Mouse (Mus musculus): ENCODE measurements around the gene Stx16.

GRCm38 (mm10) chr2:174126522-174127375 is 50.6 kb downstream of the Stx16 start:
- TF ChIP-seq CTCF (IDR thresholded peaks at IDR 0.05 in 2 of 3, conservative IDR thresholded peaks at IDR 0.05 in 1 of 3; ENCODE audit: control insufficient read depth in 1 of 3, insufficient read depth in 1 of 3, low read depth in 2 of 3, low read length in 3 of 3, poor library complexity in 1 of 3, severe bottlenecking in 1 of 3) (no peak), E2F4 (IDR thresholded peaks at IDR 0.05; ENCODE audit: borderline replicate concordance, low read depth, low read length) (no peak), NRF1 (IDR thresholded peaks at IDR 0.05; ENCODE audit: insufficient read depth, low read depth, low read length, poor library complexity, severe bottlenecking) (no peak), USF2 (IDR thresholded peaks at IDR 0.05; ENCODE audit: borderline replicate concordance in 1 of 2, insufficient read depth in 1 of 2, low read depth in 1 of 2, low read length in 2 of 2) (no peak), NELFE (IDR thresholded peaks at IDR 0.05; ENCODE audit: low read depth, low read length) (no peak), GATA1 (IDR thresholded peaks at IDR 0.05; ENCODE audit: low read depth, low read length) (no peak), POLR2A (IDR thresholded peaks at IDR 0.05; ENCODE audit: control insufficient read depth in 1 of 2, insufficient read depth in 1 of 2, low read depth in 1 of 2, low read length in 2 of 2, poor library complexity in 1 of 2) (no peak), POLR2AphosphoS5 (IDR thresholded peaks at IDR 0.05; ENCODE audit: borderline replicate concordance, low read depth, low read length) (no peak), TAL1 (IDR thresholded peaks at IDR 0.05; ENCODE audit: low read length) (no peak), MYC (IDR thresholded peaks at IDR 0.05; ENCODE audit: low read depth, low read length) (no peak), HCFC1 (IDR thresholded peaks at IDR 0.05; ENCODE audit: low read depth, low read length) (no peak), MAX (IDR thresholded peaks at IDR 0.05; ENCODE audit: low read length) (no peak), MAZ (IDR thresholded peaks at IDR 0.05; ENCODE audit: low read depth, low read length) (no peak), CHD2 (IDR thresholded peaks at IDR 0.05; ENCODE audit: low read length) (no peak)

Measured in MEL (cell line).